Mouse (Mus musculus) MEL (cell line): ENCODE measurements around the gene Padi4. TPM values are rescaled to one million over a fixed set of nuclear protein-coding genes. Genes with fewer than 3 reads are reported as not detected.
A peak's percentile ranks its signal among the peaks of the same experiment; 100 is the strongest.

Experiments used
- DNase-seq: peaks from one replicate; pipeline ENCODE4 v3.0.0; 2011; ENCODE audit warnings: low read depth, low spot score
- H3K27ac ChIP-seq: 2 replicates; pipeline ENCODE4 v1.5.1; 2012; ENCODE audit warnings: low read depth, mild to moderate bottlenecking, control low read depth, low read length, moderate library complexity; ENCODE audit not compliant: control insufficient read depth
- H3K27me3 ChIP-seq, 2 experiments: fragments of 150-350 bp in 1 of 2; sonication (generic) in 1 of 2; 2 replicates each; pipeline ENCODE4 v1.6.1; 2012; ENCODE audit warnings: low read length in 2 of 2, mild to moderate bottlenecking in 2 of 2, improper control_type of control experiment in 1 of 2, moderate library complexity in 1 of 2; ENCODE audit not compliant: insufficient read depth in 2 of 2, control insufficient read depth in 1 of 2
- H3K36me3 ChIP-seq, 2 experiments: 2 replicates each; pipeline ENCODE4 v1.6.1; 2012 to 2014; ENCODE audit warnings: low read length in 2 of 2, improper control_type of control experiment in 1 of 2, inconsistent platforms in 1 of 2, mild to moderate bottlenecking in 1 of 2; ENCODE audit not compliant: insufficient read depth in 2 of 2, control insufficient read depth in 1 of 2
- H3K4me1 ChIP-seq, 2 experiments: fragments of 150-350 bp in 1 of 2; sonication (generic) in 1 of 2; 2 replicates each; pipeline ENCODE4 v1.6.1; 2012; ENCODE audit warnings: low read length in 2 of 2, improper control_type of control experiment in 1 of 2, mild to moderate bottlenecking in 1 of 2; ENCODE audit not compliant: insufficient read depth in 2 of 2, control insufficient read depth in 1 of 2
- H3K4me3 ChIP-seq, 2 experiments: fragments of 150-350 bp in 1 of 2; sonication (generic) in 1 of 2; 2 replicates each; pipeline ENCODE4 v1.5.1; 2012; ENCODE audit warnings: low read depth in 2 of 2, low read length in 2 of 2, mild to moderate bottlenecking in 2 of 2, moderate library complexity in 2 of 2, control low read depth in 1 of 2, improper control_type of control experiment in 1 of 2; ENCODE audit not compliant: control insufficient read depth in 1 of 2, insufficient read depth in 1 of 2
- H3K79me2 ChIP-seq: 2 replicates; pipeline ENCODE4 v1.6.1; 2012; ENCODE audit warnings: mild to moderate bottlenecking, low read length, moderate library complexity; ENCODE audit not compliant: control insufficient read depth, poor library complexity, insufficient read depth
- H3K9ac ChIP-seq: 2 replicates; pipeline ENCODE4 v1.6.1; 2012; ENCODE audit warnings: low read depth, mild to moderate bottlenecking, control low read depth, low read length, moderate library complexity; ENCODE audit not compliant: control insufficient read depth, poor library complexity, severe bottlenecking
- H3K9me3 ChIP-seq: fragments of 150-350 bp; sonication (generic); replicated peaks from 2 replicates; pipeline ENCODE4 v1.6.1; 2012; ENCODE audit warnings: mild to moderate bottlenecking, low read length, improper control_type of control experiment, moderate library complexity; ENCODE audit not compliant: insufficient read depth
- BHLHE40 ChIP-seq: IDR thresholded peaks from 2 replicates; pipeline ENCODE4 v1.6.1; 2012; ENCODE audit warnings: low read depth, mild to moderate bottlenecking, inconsistent platforms, low read length, improper control_type of control experiment, borderline replicate concordance
- CHD2 ChIP-seq: IDR thresholded peaks from 2 replicates; pipeline ENCODE4 v1.6.1; 2011; ENCODE audit warnings: low read length, improper control_type of control experiment
- EP300 ChIP-seq, 2 experiments: IDR thresholded peaks; 2 replicates each; pipeline ENCODE4 v1.6.1; 2011; ENCODE audit warnings: improper control_type of control experiment in 2 of 2, low read length in 2 of 2, low read depth in 1 of 2, mild to moderate bottlenecking in 1 of 2
- ETS1 ChIP-seq: IDR thresholded peaks from 2 replicates; pipeline ENCODE4 v1.6.1; 2012; ENCODE audit warnings: low read depth, mild to moderate bottlenecking, inconsistent platforms, low read length, improper control_type of control experiment, moderate library complexity
- GABPA ChIP-seq: IDR thresholded peaks from 2 replicates; pipeline ENCODE4 v1.6.1; 2012; ENCODE audit warnings: low read depth, mild to moderate bottlenecking, inconsistent platforms, low read length, improper control_type of control experiment, moderate library complexity
- GATA1 ChIP-seq: IDR thresholded peaks from 2 replicates; pipeline ENCODE4 v1.6.1; 2011; ENCODE audit warnings: low read depth, low read length, improper control_type of control experiment
- JUND ChIP-seq: IDR thresholded peaks from 2 replicates; pipeline ENCODE4 v1.6.1; 2011; ENCODE audit warnings: low read depth, mild to moderate bottlenecking, improper control_type of control experiment, low read length
- KAT2A ChIP-seq: conservative IDR thresholded peaks from 2 replicates; pipeline ENCODE4 v1.6.1; 2012; ENCODE audit warnings: low read depth, low read length, improper control_type of control experiment, inconsistent platforms
- MAFK ChIP-seq: IDR thresholded peaks from 2 replicates; pipeline ENCODE4 v1.6.1; 2011; ENCODE audit warnings: low read depth, mild to moderate bottlenecking, low read length, improper control_type of control experiment, borderline replicate concordance
- MAX ChIP-seq: IDR thresholded peaks from 2 replicates; pipeline ENCODE4 v1.6.1; 2011; ENCODE audit warnings: low read length, improper control_type of control experiment
- MAZ ChIP-seq: IDR thresholded peaks from 2 replicates; pipeline ENCODE4 v1.6.1; 2012; ENCODE audit warnings: low read depth, mild to moderate bottlenecking, inconsistent platforms, low read length, improper control_type of control experiment
- MEF2A ChIP-seq: IDR thresholded peaks from 2 replicates; pipeline ENCODE4 v1.6.1; 2014; ENCODE audit warnings: low read depth, mild to moderate bottlenecking, inconsistent platforms, low read length, improper control_type of control experiment; ENCODE audit not compliant: poor library complexity, insufficient replicate concordance, severe bottlenecking; ENCODE audit errors: extremely low read depth
- MXI1 ChIP-seq: IDR thresholded peaks from 2 replicates; pipeline ENCODE4 v1.6.1; 2011; ENCODE audit warnings: mild to moderate bottlenecking, low read depth, low read length, improper control_type of control experiment
- MYB ChIP-seq: IDR thresholded peaks from 2 replicates; pipeline ENCODE4 v1.6.1; 2011; ENCODE audit warnings: mild to moderate bottlenecking, low read depth, low read length, improper control_type of control experiment
- MYC ChIP-seq: IDR thresholded peaks from 2 replicates; pipeline ENCODE4 v1.6.1; 2011; ENCODE audit warnings: low read depth, mild to moderate bottlenecking, low read length, improper control_type of control experiment, moderate library complexity
- NELFE ChIP-seq: IDR thresholded peaks from 2 replicates; pipeline ENCODE4 v1.6.1; 2011; ENCODE audit warnings: low read depth, low read length, improper control_type of control experiment
- POLR2A ChIP-seq, 2 experiments: IDR thresholded peaks; 2 replicates each; pipeline ENCODE4 v1.6.1; 2011 to 2012; ENCODE audit warnings: low read length in 2 of 2, mild to moderate bottlenecking in 2 of 2, control low read depth in 1 of 2, improper control_type of control experiment in 1 of 2, low read depth in 1 of 2, moderate library complexity in 1 of 2; ENCODE audit not compliant: control insufficient read depth in 1 of 2, insufficient read depth in 1 of 2, poor library complexity in 1 of 2
- POLR2AphosphoS2 ChIP-seq: IDR thresholded peaks from 2 replicates; pipeline ENCODE4 v1.6.1; 2011; ENCODE audit warnings: low read length, improper control_type of control experiment
- POLR2AphosphoS5 ChIP-seq: IDR thresholded peaks from 2 replicates; pipeline ENCODE4 v1.6.1; 2012; ENCODE audit warnings: low read depth, borderline replicate concordance, mild to moderate bottlenecking, inconsistent platforms, low read length, moderate library complexity, mixed read lengths
- RAD21 ChIP-seq: IDR thresholded peaks from 2 replicates; pipeline ENCODE4 v1.6.1; 2011; ENCODE audit warnings: mild to moderate bottlenecking, low read depth, low read length, improper control_type of control experiment
- RCOR1 ChIP-seq: IDR thresholded peaks from 2 replicates; pipeline ENCODE4 v1.6.1; 2012; ENCODE audit warnings: low read depth, mild to moderate bottlenecking, inconsistent platforms, low read length, improper control_type of control experiment
- SIN3A ChIP-seq: IDR thresholded peaks from 2 replicates; pipeline ENCODE4 v1.6.1; 2012; ENCODE audit warnings: low read length, improper control_type of control experiment, inconsistent platforms
- SMC3 ChIP-seq: IDR thresholded peaks from 2 replicates; pipeline ENCODE4 v1.6.1; 2011; ENCODE audit warnings: low read depth, low read length, improper control_type of control experiment
- TAL1 ChIP-seq: IDR thresholded peaks from 2 replicates; pipeline ENCODE4 v1.6.1; 2012; ENCODE audit warnings: mild to moderate bottlenecking, inconsistent platforms, low read length, moderate library complexity, mixed read lengths
- TBP ChIP-seq: IDR thresholded peaks from 2 replicates; pipeline ENCODE4 v1.8.0; 2011; ENCODE audit warnings: low read depth, low read length, improper control_type of control experiment
- TCF12 ChIP-seq: IDR thresholded peaks from 2 replicates; pipeline ENCODE4 v1.6.1; 2014; ENCODE audit warnings: low read depth, mild to moderate bottlenecking, inconsistent platforms, low read length, improper control_type of control experiment, moderate library complexity
- USF1 ChIP-seq: IDR thresholded peaks from 2 replicates; pipeline ENCODE4 v1.6.1; 2014; ENCODE audit warnings: low read depth, mild to moderate bottlenecking, inconsistent platforms, low read length, improper control_type of control experiment, moderate library complexity
- USF2 ChIP-seq, 2 experiments: IDR thresholded peaks; 2 replicates each; pipeline ENCODE4 v1.6.1; 2011 to 2012; ENCODE audit warnings: improper control_type of control experiment in 2 of 2, low read length in 2 of 2, borderline replicate concordance in 1 of 2, inconsistent platforms in 1 of 2, low read depth in 1 of 2, mild to moderate bottlenecking in 1 of 2; ENCODE audit not compliant: insufficient read depth in 1 of 2
- ZKSCAN1 ChIP-seq: IDR thresholded peaks from 2 replicates; pipeline ENCODE4 v1.6.1; 2012; ENCODE audit warnings: low read depth, mild to moderate bottlenecking, inconsistent platforms, low read length, improper control_type of control experiment, moderate library complexity
- ZMIZ1 ChIP-seq: IDR thresholded peaks from 2 replicates; pipeline ENCODE4 v1.6.1; 2012; ENCODE audit warnings: low read depth, mild to moderate bottlenecking, inconsistent platforms, low read length, improper control_type of control experiment, moderate library complexity
- ZNF384 ChIP-seq: IDR thresholded peaks from 2 replicates; pipeline ENCODE4 v1.6.1; 2012; ENCODE audit warnings: low read depth, mild to moderate bottlenecking, inconsistent platforms, low read length, improper control_type of control experiment
- polyA plus RNA-seq, 2 experiments: library from polyadenylated mRNA; stranded (reverse) in 1 of 2; unstranded in 1 of 2; fragments of >175 nt in 1 of 2; fragments of >200 nt in 1 of 2; gene quantifications; 2 replicates each; pipeline versions ENCODE4 v1.2.1 to v1.2.4; 2012; ENCODE audit warnings: low replicate concordance in 2 of 2, low read depth in 1 of 2; ENCODE audit not compliant: insufficient read length in 2 of 2, insufficient read depth in 1 of 2, missing spikeins in 1 of 2
- total RNA-seq: library from RNA; depleted of rRNA; stranded (reverse); fragments of 300-350 nt; gene quantifications from 2 replicates; pipeline ENCODE4 v1.2.3, GENCODE M21; 2012

Gene Padi4
- total and polyA plus RNA-seq, 3 experiments: not detected

DNA sequence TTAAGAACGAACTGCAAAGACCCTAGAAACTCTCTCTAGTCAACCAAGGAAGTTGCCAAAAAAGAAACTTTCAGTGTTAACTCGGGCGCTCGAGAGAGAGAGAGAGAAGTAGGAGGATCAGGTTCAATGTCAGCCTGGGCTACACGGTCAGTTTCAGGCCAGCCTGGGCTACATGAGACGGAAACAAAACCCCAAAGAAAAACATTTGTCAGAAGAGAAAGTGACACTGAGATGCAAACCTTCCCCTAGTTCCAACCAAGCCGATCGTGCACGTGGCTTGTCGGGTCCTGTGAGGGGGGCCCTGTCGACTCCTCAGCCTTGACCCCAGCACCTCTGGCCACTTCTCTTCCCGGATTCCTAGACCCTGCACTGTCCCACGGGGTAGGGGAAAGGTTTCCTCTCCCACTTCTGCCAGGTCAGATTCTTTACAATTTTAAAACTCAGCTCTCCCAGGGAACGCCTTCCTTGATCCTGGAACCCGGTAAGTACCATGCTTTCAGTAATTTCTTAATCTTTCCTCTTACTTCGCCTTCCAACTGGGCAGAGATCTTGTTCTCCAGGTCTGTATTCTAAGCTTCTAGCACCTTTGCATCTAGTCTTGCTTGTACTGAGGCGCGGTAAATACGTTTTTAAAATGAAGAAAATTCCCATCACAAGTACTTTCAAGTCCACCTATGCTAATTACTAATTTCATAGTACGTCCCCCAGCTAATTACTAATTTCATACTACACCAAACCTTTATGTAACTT is 73.6 kb downstream of the Padi4 start, which contains the start of gene Rcc2 (continued):
- TF ChIP-seq ZKSCAN1 (no peak), POLR2A (IDR thresholded peaks at IDR 0.05; ENCODE audit: control insufficient read depth in 1 of 2, insufficient read depth in 1 of 2, low read depth in 1 of 2, low read length in 2 of 2, poor library complexity in 1 of 2) (no peak; a peak in 2 of 4 replicates), ZNF384 (no peak), RCOR1 (no peak), RAD21 (no peak), NELFE (no peak), GABPA (no peak), POLR2AphosphoS2 (no peak), TBP (no peak; the same call in none of the 2 replicates), SMC3 (0 out of 2 replicates have a peak, but pooled peaks have one; percentile 18), MAFK (no peak), SIN3A (no peak)

- peaks cover 43% of the 10 kb centered on the region for H3K79me2 ChIP-seq
- TF ChIP-seq MAX (peak; percentile 96), CHD2 (no peak), ZMIZ1 (peak; percentile 97; the same call in 1 of the 2 replicates), RAD21 (no peak), POLR2AphosphoS5 (no peak; the same call in 1 of the 2 replicates), TCF12 (peak; percentile 68), ZNF384 (no peak), SMC3 (no peak), JUND (no peak), BHLHE40 (no peak; the same call in 1 of the 2 replicates), SIN3A (peak; percentile 86), POLR2A (IDR thresholded peaks at IDR 0.05; ENCODE audit: control insufficient read depth in 1 of 2, insufficient read depth in 1 of 2, low read depth in 1 of 2, low read length in 2 of 2, poor library complexity in 1 of 2) (peak; percentile 72 to 97), EP300 (IDR thresholded peaks at IDR 0.05; ENCODE audit: low read depth in 1 of 2, low read length in 2 of 2) (peak in 1 of 2 experiments; percentile 78; a peak in 2 of 4 replicates), MAZ (peak; percentile 46), MEF2A (no peak), MYB (no peak; the same call in 1 of the 2 replicates), NELFE (peak; percentile 98), USF1 (peak; percentile 80), KAT2A (no peak), GATA1 (no peak), MXI1 (peak; percentile 87), ETS1 (peak; percentile 85), MYC (peak; percentile 99), ZKSCAN1 (no peak), MAFK (no peak), TAL1 (0 out of 2 replicates have a peak, but pooled peaks have one; percentile 4), USF2 (IDR thresholded peaks at IDR 0.05; ENCODE audit: borderline replicate concordance in 1 of 2, insufficient read depth in 1 of 2, low read depth in 1 of 2, low read length in 2 of 2) (no peak)
These were observed 74.5 kb downstream of the Padi4 start for GRCm38 (mm10) chr4:140699441-140700127.

More at GRCm38 (mm10) chr4:140699441-140700127, 74.5 kb downstream of the Padi4 start:
- H3K9me3 ChIP-seq: no peaks in the 10 kb centered on the region
- H3K27ac ChIP-seq: peak overlapping the region; percentile 99
- no peaks in the 10 kb centered on the region for H3K27me3 ChIP-seq
- peaks cover 8 to 36% of the 10 kb centered on the region in 2 experiments; a peak in 3 of 4 replicates for H3K4me1 ChIP-seq
- peak overlapping the region; percentile 91 for H3K9ac ChIP-seq
- peaks cover 4 to 37% of the 10 kb centered on the region in 2 experiments for H3K36me3 ChIP-seq
- peak; percentile 97 for DNase-seq
- peak overlapping the region; percentile 70 to 91 for H3K4me3 ChIP-seq
